Mouse (Mus musculus) limb, embryonic 15.5 days (tissue): ENCODE data around the gene Pik3cb. TPM values are rescaled to one million over a fixed set of nuclear protein-coding genes. Genes with fewer than 3 reads are reported as not detected.

ENCODE experiments used
- polyA plus RNA-seq: library from polyadenylated mRNA; unstranded; fragments of >200 nt; fragmentation: Nextera tagmentation; extraction: Ambion mirVana; gene quantifications from 2 replicates; pipeline ENCODE4 v1.2.1, GENCODE M21; 2015

The Pik3cb gene
- polyA plus RNA-seq, 1 experiment from 2014 or later: 2.1 TPM

Other genes starting within 250 kb of the Pik3cb start
- gene 7420426K07Rik, start 237.5 kb downstream of the Pik3cb start, polyA plus RNA-seq: not detected in 2 replicates
- 0.05 and 0.12 TPM in 2 replicates for gene Foxl2, start 185.3 kb downstream of the Pik3cb start, polyA plus RNA-seq
- 33.0 and 34.0 TPM in 2 replicates for gene Faim, start 154.2 kb downstream of the Pik3cb start, polyA plus RNA-seq
- gene Gm1123, start 104.9 kb downstream of the Pik3cb start, polyA plus RNA-seq: not detected in 2 replicates
- not detected in 2 replicates for gene Faiml, start 96.6 kb upstream of the Pik3cb start, polyA plus RNA-seq
- 22.8 and 22.9 TPM in 2 replicates for gene Cep70, start 102.7 kb upstream of the Pik3cb start, polyA plus RNA-seq
- 1.6 and 2.3 TPM in 2 replicates for gene Esyt3, start 217.9 kb upstream of the Pik3cb start, polyA plus RNA-seq